Mouse (Mus musculus) embryo, embryonic 11.5 days (tissue): ENCODE measurements around the gene Gm20481.
"Not testable (repeated sequence)": the region's sequence is repeated elsewhere in the genome, so short reads cannot be mapped to it uniquely, and the experiment has no call there.

Experiments used
- DNase-seq: peaks from one replicate; pipeline ENCODE4 v3.0.0-alpha.2; 2012; ENCODE audit warnings: low read depth, low spot score

Gene Gm20481

DNA sequence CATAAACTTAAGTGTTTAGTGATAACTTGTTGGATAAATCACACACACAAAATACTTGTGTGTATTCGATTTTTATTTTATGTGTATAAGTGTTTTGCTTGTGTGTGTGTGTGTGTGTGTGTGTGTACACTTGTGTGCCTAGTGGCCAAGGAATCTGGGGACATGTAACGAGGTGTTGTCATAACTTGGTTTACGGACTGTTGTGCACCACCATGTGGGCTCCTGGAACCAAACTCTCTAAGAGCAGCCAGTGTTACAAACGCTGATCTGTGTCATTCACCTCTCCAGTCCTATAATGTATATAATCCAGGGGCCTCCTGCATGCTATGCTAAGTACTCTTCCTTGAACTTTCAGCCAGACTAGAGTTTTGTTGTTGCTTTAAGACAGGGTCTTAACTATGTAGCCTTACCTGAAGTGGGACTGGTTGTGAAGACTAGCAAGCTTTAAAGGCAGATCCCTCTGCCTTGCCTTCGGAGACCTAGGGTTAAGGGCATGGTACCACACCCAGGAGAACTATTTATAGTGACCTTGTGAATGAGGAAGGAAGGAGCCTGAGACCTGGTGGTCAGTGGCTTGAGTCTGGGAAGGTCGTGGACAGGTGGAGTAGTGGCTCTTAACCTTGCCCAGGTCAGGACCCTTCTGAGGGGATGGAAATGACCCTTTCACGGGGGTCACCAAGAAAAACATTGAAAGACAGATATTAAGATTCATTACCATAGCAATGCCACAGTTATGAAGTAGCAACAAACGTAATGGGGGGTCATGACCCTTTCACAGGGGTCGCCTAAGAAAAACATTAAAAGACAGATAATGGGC, 33.5 kb downstream of the Gm20481 start:
- no peak for DNase-seq

DNA sequence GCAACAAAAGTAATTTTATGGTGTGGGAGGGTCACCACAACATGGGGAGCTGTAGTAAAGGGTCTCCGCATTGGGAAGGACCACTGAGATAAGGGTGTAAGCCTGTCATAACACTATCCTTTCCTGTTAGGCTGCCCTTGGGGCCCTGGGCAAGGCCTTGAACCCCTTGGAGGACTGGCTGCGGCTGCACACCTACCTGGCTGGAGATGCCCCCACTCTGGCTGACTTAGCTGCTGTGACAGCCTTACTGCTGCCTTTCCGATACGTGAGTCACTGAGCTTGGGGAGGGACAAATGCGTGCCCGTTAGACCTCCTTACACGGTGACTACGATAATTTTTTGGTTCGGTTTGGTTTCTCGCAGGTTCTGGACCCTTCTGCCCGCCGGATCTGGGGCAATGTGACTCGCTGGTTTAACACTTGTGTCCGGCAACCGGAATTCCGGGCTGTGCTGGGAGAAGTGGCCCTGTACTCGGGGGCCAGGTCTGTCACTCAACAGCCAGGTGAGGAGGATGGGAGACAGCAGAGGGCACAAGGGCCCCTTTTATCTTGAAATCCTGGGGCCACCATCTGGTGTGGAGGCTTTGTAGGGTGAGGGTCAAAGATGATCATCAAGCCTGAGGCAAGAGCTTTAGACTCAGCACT, 34.5 kb downstream of the Gm20481 start:
- no peak for DNase-seq

DNA sequence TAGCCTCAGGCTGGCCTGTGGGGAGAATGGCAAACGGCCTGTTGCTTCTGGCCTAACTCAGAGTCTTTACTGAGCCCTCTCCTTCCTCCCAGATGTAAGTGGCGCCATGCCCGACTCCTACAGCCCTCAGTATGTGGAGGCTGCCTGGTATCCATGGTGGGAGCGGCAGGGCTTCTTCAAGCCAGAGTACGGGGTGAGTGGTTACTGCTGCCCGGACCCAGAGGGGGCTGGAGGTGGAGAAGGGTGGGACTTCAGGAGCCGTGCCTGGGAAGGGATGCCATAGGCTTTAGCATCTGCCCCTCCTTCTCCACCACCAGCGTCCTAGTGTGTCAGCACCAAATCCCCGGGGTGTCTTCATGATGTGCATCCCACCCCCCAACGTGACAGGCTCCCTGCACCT, 35.4 kb downstream of the Gm20481 start:
- DNase-seq: no peak

DNA sequence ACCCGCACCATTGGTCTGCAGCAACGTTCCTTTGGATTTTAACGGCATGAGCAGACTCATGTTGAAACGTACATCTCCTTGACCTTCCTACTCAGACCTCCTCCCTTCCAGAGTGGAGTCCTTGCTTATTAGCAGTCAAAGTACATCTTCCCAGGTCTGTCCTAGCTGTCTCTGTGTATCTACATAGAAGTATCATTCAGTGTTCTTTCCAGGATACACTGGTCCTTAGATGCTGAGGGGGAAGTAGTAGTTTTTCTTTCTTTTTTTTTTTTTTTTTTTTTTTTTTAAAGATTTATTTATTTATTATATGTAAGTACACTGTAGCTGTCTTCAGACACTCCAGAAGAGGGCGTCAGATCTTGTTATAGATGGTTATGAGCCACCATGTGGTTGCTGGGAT, 36.2 kb downstream of the Gm20481 start:
- DNase-seq: not testable (repeated sequence)

DNA sequence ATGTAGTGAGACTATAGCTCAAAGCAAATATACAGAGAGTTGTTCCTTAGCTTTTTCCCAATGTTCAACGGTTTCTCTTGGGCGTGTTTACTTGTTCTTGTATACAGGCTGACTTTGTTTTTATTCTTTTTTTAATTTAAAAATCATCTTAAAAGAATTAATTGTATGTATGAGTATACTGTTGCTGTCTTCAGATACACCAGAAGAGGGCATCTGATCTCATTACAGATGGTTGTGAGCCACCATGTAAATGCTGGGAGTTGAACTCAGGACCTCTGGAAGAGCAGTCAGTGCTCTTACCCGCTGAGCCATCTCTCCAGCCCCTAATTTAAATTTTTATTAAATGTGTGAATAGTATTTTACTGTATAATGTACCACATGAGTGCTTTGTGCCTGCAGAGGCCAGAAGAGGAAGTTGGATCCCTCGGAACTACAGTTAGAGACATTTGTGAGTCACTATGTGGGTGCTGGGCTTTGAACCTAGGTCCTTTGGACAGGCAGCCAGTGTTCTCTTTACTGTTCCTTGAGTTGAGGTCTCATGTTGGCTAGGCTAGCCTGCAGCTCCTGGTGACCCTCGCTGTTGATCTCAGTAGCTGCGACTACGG, 37.8 kb downstream of the Gm20481 start:
- DNase-seq: no peak

DNA sequence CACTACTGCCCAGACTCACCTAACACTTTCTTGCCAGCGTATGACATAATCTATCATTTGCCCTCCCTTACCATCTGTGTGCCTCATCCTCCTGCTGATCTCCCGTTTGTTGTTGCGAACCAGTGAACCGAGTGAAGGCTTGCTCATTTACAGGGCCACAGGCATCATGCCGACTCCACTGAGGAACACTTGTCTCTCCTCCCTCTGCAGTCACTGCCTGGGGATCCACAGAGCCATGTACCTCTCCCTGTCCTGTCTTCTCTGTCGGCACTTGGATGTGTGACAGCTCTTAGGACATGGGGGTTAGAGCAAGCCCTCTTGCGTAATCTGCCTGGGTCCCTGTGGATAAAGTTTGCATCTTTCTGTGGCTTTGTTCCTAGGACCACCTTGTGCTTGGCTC, 39.9 kb downstream of the Gm20481 start:
- no peak for DNase-seq

DNA sequence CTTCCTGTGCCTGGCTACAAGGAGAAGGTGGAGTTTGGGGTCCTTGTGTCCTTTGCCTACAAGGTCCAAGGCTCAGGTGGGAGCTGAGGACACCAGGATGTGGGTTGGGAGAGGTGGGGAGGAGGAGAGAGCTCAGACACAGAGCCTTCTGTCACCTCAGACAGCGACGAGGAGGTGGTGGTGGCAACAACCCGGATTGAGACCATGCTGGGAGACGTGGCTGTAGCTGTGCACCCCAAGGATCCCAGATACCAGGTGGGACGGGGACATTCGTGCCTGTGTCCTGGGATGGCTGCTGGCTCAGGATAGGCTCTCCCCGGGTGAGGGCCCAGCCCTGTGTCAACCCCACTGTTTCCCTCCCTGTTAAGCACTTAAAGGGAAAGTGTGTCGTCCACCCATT, 41.7 kb downstream of the Gm20481 start:
- no peak for DNase-seq

DNA sequence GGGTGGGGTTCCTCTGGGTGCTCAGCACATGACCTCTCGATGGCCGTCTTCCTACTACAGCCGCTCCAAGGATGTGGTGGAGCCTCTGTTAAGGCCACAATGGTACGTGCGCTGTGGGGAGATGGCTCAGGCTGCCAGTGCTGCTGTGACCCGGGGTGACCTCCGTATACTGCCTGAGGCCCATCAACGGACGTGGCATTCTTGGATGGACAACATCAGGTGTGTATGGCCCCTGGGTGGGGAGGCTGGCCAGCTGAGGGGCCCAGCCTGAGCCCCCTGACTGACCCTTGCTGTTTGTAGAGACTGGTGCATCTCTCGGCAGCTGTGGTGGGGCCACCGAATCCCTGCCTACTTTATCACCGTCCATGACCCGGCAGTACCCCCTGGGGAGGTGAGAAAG, 42.7 kb downstream of the Gm20481 start:
- DNase-seq: no peak

DNA sequence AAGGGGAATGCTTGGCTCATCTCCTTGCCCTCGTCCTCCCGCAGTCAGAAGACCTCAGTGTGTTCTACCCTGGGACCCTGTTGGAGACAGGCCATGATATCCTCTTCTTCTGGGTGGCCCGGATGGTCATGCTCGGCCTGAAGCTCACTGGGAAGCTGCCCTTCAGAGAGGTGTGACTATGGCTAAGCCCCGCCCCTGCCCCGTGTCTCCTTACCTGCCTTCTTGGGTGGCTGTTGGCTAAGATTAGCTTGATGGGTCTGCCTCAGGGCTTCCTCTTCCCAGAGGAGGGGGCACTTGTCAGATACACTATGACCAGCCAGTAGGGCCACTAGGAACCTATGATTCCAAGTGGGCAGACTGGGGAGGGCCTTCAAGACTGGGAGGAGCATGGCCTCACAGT, 43.5 kb downstream of the Gm20481 start:
- no peak for DNase-seq

DNA sequence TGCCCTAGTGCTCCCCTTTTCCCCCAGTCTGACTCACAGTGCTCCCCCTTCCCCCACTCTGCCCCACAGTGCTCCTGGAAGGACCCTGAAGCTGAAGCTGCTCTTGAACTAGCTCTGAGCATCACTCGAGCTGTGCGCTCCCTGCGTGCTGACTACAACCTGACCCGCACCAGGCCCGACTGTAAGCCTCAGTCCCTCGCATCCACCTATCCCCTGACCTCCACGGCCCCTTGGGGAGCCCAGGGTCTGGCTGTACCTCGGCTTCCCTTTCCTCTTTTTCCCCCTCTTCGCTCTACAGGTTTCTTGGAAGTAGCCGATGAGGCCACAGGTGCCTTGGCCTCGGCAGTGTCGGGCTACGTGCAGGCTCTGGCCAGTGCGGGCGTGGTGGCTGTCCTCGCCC, 45.6 kb downstream of the Gm20481 start:
- DNase-seq: no peak

DNA sequence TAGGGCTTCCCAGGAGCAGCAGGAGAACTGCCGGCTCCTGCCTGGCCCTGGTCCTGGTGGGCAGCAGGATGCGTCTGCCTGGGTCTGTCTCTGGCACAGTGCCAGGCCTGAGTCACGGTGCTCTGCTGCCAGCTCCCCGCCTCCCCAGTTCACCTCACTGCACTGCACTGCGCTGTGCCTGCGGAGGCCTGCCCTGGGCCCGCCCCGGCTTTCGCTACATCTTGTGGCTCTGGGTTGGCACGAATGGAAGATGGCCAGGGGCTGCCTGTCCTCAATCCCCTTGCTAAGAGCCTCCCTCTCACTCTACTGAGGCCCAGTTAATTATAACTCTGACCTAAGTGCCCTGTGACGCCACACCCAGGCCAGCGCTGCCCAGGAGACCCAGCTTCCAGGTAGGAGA, 46.7 kb downstream of the Gm20481 start, which contains the start of gene Vwa7:
Gene Vwa7 (plus strand): TSS at position 204 of the 400 bp plus-strand sequence.
- DNase-seq: no peak

DNA sequence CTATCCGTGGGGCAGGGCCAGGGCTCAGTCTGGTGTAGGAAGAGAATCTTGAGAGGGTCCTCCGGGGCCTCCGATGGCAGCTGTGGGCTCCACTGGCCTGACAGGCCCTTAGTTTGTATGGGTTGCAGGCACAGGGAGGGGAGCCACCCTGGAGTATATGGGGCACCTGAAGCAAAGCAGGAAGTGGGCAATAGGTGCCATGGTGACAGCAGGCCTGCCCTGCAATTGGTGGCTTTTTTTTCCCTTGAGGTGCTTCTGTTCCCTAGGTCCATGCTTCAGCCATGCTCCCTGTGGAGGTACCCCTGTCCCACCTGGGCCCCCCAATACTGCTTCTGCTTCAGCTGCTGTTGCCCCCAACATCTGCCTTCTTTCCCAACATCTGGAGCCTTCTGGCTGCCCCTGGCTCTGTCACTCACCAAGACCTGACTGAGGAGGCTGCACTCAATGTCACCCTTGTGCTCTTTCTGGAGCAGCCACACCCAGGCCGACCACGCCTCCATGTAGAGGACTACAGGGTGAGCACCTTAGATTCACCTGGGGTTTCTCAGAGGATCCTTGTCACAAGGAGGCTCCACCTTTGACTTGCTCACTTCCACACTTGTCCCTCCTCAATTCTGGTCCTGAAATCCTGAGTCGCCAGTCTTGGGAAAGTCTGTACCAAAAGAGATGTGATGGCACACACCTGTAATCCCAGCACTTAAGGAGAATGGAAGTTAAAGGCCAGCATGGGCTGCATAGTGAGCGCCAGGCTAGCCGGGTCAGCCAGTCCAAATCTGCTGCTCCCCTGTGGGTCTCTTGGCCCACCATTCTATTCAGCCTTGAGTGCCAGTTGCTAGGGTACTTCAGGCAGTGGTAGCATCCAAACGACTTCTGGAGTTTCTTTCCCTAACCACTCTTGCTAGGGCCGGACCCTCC, 47.3 kb downstream of the Gm20481 start:
- no peak for DNase-seq

DNA sequence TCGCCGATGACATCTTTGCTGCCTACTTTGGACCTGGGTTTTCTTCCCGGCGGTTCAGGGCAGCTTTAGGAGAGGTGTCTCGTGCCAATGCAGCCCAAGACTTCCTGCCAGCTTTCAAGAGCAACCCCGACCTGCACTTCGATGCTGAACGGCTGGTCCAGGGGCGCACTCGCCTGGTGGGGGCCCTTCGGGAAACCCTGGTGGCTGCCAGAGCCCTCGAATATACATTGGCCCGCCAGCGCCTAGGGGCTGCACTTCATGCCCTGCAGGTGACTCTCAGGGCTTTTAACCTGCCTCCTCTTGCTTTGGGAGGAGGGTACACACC, 48.0 kb downstream of the Gm20481 start:
- no peak for DNase-seq

DNA sequence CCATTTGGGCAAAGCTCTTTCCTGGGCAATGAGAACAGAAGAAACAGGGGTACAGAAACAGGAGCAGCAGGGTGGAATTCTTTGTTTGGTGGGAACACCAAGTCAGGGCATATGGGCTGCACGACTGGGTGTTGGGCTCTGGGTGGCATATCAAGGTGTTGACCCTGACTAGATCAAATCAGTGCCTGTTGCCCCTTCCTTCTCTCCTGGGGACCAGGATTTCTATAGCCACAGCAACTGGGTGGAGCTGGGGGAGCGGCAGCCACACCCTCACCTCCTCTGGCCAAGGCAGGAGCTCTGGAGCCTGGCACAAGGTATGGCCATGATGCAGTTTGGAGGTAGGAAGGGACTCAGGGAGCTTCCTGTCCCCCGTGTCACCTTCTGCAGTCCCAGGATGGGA, 48.5 kb downstream of the Gm20481 start:
- no peak for DNase-seq

DNA sequence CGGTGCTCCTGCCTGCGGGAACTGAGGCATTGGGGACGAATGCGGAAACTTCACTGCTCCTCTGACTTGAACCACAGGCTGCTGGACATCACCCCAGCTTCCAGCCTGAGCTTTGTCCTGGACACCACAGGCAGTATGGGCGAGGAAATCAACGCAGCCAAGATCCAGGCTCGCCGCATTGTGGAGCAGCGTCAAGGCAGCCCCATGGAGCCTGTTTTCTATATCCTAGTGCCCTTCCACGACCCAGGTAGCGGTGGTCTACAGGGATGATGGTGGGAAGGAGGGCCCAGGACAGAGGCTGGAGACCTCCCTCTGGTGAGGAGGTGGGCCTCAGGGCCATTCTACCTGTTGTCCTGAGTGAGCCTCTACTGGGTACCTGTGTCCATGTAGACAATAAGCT, 50.2 kb downstream of the Gm20481 start:
- DNase-seq: no peak

DNA sequence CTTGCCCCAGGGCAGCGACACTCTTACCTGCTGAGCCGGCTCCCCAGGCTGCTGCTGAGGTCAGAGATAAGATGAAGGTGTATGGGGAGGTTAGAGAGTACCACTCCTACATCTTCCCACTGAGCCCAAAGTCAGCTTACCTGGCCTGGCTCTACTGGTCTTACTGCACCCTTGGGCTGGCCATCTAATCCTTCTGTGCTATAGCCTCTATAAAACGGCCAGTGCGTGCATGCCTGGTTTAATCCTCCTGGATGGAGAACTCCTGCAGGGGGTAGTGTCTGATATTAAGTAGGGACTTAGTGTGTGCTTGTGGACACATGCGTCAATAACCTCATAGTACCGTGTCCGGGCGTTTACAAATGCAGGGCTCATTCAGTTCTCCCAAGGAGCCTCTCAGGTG, 50.8 kb downstream of the Gm20481 start:
- no peak for DNase-seq

DNA sequence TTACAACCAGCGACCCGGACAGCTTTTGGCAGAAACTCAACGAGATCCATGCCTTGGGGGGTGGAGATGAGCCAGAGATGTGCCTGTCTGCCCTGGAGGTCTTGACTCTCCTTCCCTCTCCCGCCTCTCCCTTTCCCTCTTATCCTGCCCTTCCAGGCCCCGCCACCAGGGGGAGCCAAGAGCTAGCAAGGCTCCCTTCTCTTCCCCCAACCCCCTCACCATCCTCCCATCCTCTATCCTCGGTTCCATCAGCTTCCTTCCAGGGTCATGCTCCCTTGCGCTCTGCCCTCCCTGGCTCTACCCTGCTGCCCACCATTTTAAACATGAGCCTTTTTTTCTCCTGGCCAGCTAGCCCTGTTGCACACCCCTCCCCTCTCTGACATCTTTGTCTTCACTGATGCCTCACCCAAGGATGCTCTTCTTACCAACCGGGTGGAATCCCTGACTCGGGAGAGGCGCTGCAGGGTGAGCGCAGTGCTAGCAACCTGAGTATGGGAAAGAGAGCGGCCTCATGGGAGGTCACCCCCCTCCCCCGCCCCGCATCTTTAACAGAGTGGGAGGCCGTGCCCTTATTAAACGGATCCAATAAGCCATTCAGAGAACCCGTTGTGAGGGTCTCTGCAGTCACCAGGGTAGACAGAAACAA, 51.6 kb downstream of the Gm20481 start:
- DNase-seq: peak; percentile 76
